Mouse (Mus musculus): ENCODE measurements around the gene Tubb4a. TPM values are rescaled to one million over a fixed set of nuclear protein-coding genes. Genes with fewer than 3 reads are reported as not detected.
A peak's percentile ranks its signal among the peaks of the same experiment; 100 is the strongest.
"Not testable (repeated sequence)": the region's sequence is repeated elsewhere in the genome, so short reads cannot be mapped to it uniquely, and the experiment has no call there.

Tubb4a gene
- polyA plus RNA-seq, 1 experiment from 2014 or later = 14.7 TPM

- no peaks in the 10 kb centered on the region for H3K36me3 ChIP-seq
- H3K27me3 ChIP-seq (ENCODE audit: insufficient read depth, poor library complexity, severe bottlenecking) = peaks cover 71% of the 10 kb centered on the region
- WGBS = 1% methylated on average over 22 of the region's 22 CpGs
- no peak overlapping the region for H3K27ac ChIP-seq
- peak overlapping the region; percentile 51 for H3K4me3 ChIP-seq
- DNase-seq (ENCODE audit: low spot score) = no peak
- peaks cover 35% of the 10 kb centered on the region for H3K4me1 ChIP-seq
- H3K9me3 ChIP-seq = no peaks in the 10 kb centered on the region
These were observed 25.0 kb downstream of the Tubb4a start for GRCm38 (mm10) chr17:57062548-57062947.

DNA sequence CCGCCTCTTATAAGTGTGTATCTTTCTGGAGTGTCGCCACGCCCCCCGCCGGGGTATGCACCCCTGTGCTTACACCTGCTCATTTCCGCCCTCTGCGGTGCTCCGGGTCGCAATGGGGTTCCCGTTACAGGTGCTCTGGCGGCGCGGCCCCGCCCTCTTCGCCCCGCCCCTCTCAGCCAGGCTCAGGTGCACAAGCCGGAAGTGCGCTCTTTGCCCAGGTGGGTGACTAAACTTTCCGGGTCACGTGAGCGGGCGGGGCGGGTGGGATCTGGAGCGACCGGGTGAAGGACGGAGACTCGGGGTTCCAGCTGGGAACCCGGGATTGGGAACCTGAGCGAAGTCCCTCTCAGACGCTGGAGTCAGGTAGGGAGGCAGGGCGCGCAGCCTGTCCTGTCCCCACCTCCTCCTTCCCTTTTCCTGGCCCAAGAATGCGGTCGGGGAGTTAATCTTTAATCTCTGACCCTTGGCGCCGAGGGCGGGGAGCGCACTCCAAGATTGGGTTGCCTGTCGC is 25.5 kb downstream of the Tubb4a start:
- no peak for DNase-seq (ENCODE audit: low spot score)
- under 1% methylated on average over 39 of the region's 39 CpGs for WGBS
- peaks cover 35% of the 10 kb centered on the region for H3K4me1 ChIP-seq
- H3K27me3 ChIP-seq (ENCODE audit: insufficient read depth, poor library complexity, severe bottlenecking) = peaks cover 67% of the 10 kb centered on the region
- no peak overlapping the region for H3K27ac ChIP-seq
- peaks cover 3% of the 10 kb centered on the region for H3K36me3 ChIP-seq
- H3K4me3 ChIP-seq = peak overlapping the region; percentile 51
- no peaks in the 10 kb centered on the region for H3K9me3 ChIP-seq

DNA sequence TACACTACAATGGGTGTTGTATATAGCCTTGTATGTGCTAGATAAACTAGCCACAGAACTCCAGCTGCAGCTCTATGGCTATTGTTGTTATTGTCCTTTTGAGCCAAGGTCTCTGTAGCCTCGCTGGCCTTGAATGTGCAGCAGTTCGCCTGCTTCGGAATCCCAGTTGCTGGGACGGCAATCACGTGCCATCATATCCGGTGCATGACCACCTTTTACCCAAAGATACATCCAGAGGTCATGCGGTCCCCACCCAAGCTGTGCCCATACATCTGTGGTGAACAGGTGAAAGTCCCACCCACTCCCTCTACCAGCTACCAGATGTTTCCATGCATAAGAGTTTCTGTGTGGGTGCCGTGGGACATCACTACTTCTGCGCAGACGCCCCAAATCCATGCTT is 26.5 kb downstream of the Tubb4a start:
- H3K27ac ChIP-seq = no peak overlapping the region
- peaks cover 9% of the 10 kb centered on the region for H3K36me3 ChIP-seq
- H3K4me3 ChIP-seq = peak overlapping the region; percentile 88; the same call in 1 of the 2 replicates
- H3K27me3 ChIP-seq (ENCODE audit: insufficient read depth, poor library complexity, severe bottlenecking) = peaks cover 58% of the 10 kb centered on the region
- 45% methylated on average over 10 of the region's 10 CpGs for WGBS
- no peaks in the 10 kb centered on the region for H3K9me3 ChIP-seq
- H3K4me1 ChIP-seq = peaks cover 35% of the 10 kb centered on the region
- DNase-seq (ENCODE audit: low spot score) = no peak

DNA sequence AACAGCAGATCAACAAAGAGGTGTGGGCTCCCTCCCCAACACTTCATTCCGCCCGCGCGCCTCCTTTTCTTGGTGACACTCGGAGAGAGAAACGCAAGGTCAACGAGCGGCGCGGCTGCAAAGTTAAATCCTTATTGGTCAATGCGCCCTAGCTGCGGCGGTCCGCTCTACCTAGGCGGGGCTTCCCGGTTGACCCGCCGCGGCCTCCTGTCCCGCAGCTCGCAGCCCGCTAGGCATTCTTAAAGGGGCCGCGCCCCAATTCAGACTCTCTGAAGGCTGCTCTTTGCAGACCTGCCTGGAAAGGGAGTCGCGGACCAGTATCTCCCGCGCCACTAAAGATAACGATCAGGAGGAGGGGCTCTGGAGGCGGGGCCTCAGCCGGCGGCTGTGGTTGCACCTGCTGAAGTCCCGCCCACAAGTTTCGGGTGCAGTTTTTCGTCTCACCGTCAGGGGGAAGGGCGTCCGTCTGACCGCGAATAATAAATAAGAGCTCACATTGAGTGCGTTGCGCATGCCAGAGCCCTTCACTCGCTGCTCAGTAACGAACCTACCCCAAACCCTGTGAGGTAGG is 27.3 kb downstream of the Tubb4a start:
- H3K27ac ChIP-seq = peak overlapping the region; percentile 88
- peaks cover 52% of the 10 kb centered on the region for H3K27me3 ChIP-seq (ENCODE audit: insufficient read depth, poor library complexity, severe bottlenecking)
- H3K36me3 ChIP-seq = peaks cover 11% of the 10 kb centered on the region

DNA sequence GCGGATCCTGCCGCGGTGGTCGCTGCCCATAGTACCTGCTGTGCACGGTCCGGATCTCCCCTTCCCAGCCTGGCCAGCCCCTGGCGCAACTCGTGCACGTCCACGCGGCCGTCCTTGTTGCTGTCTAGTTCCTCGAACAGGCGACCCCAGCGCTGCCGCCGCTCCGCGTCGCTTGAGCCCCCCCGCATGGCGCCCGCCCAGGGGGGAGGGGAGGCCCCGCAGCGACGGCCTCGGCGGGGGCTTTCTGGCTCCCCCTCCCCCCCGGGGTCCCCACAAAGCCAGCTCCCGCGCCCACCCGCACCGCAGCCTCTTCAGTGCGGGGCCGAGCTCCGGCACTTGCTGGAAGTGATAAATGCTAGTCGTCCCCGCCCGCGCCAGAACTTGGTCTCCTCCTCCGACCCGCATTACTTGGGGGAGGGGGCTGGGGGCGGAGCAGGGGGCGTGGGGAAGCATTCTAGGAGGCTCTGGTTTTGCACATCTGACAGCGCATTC is 28.1 kb downstream of the Tubb4a start, which contains the start of gene Slc25a23:
TSS of gene Slc25a23 (minus strand) at position 378 of the 492 bp plus-strand sequence.
- Histone ChIP-seq H3K27me3 (ENCODE audit: insufficient read depth, poor library complexity, severe bottlenecking) (peaks cover 44% of the 10 kb centered on the region), H3K9me3 (no peaks in the 10 kb centered on the region), H3K27ac (peak within 1 kb of the TSS; percentile 88), H3K36me3 (peaks cover 18% of the 10 kb centered on the region), H3K4me1 (peaks cover 35% of the 10 kb centered on the region), H3K4me3 (peak within 1 kb of the TSS; percentile 88)
- DNase-seq (ENCODE audit: low spot score) = peak; percentile 93
- under 1% methylated on average over 33 of the region's 45 CpGs for WGBS

More for the DNA sequence above, 27.3 kb downstream of the Tubb4a start:
- Histone ChIP-seq H3K4me3 (peak overlapping the region; percentile 88), H3K9me3 (no peaks in the 10 kb centered on the region), H3K4me1 (peaks cover 35% of the 10 kb centered on the region)
- peak; percentile 97 for DNase-seq (ENCODE audit: low spot score)
- WGBS = under 1% methylated on average over 44 of the region's 44 CpGs

- WGBS = 1% methylated on average over 20 of the region's 22 CpGs
- peak within 1 kb of the TSS; percentile 88 for H3K4me3 ChIP-seq
- H3K9me3 ChIP-seq = no peaks in the 10 kb centered on the region
- peaks cover 21% of the 10 kb centered on the region for H3K36me3 ChIP-seq
- peak within 1 kb of the TSS; percentile 88 for H3K27ac ChIP-seq
- peaks cover 35% of the 10 kb centered on the region for H3K4me1 ChIP-seq
- peaks cover 39% of the 10 kb centered on the region for H3K27me3 ChIP-seq (ENCODE audit: insufficient read depth, poor library complexity, severe bottlenecking)
- no peak for DNase-seq (ENCODE audit: low spot score)
These were observed 28.6 kb downstream of the Tubb4a start, which contains the start of gene Crb3 for GRCm38 (mm10) chr17:57058891-57059485. Gene Crb3, plus strand, starts transcription at chr17:57059105.

GRCm38 (mm10) chr17:57056246-57056645 is 31.3 kb downstream of the Tubb4a start:
- H3K27me3 ChIP-seq (ENCODE audit: insufficient read depth, poor library complexity, severe bottlenecking) = peaks cover 13% of the 10 kb centered on the region
- DNase-seq (ENCODE audit: low spot score) = no peak
- no peaks in the 10 kb centered on the region for H3K9me3 ChIP-seq
- WGBS = 76% methylated on average over 3 of the region's 3 CpGs
- no peak overlapping the region for H3K27ac ChIP-seq
- no peak overlapping the region for H3K4me3 ChIP-seq
- peaks cover 25% of the 10 kb centered on the region for H3K4me1 ChIP-seq
- H3K36me3 ChIP-seq = peaks cover 44% of the 10 kb centered on the region

DNA sequence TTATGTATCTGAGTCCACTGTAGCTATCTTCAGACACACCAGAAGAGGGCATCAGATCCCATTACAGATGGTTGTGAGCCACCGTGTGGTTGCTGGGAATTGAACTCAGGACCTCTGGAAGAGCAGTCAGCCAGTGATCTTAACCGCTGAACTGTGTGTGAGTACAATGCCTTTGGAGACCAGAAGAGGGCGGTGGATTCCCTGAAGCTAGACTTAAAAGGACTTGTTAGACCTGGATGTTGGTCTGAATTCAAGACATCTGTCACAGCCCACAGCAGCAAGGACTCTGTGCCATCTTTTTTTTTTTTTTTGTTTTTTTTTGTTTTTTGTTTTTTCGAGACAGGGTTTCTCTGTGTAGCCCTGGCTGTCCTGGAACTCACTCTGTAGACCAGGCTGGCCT is 35.9 kb downstream of the Tubb4a start:
- not testable (repeated sequence) for H3K9me3 ChIP-seq; DNase-seq (ENCODE audit: low spot score)

GRCm38 (mm10) chr17:57048816-57049215 is 38.8 kb downstream of the Tubb4a start:
- Histone ChIP-seq H3K9me3 (no peaks in the 10 kb centered on the region), H3K4me1 (peaks cover 3% of the 10 kb centered on the region; the same call in 1 of the 2 replicates), H3K27me3 (ENCODE audit: insufficient read depth, poor library complexity, severe bottlenecking) (no peaks in the 10 kb centered on the region), H3K36me3 (peaks cover 35% of the 10 kb centered on the region), H3K27ac (no peak overlapping the region), H3K4me3 (no peak overlapping the region)
- WGBS = 88% methylated on average over 3 of the region's 3 CpGs
- DNase-seq (ENCODE audit: low spot score) = no peak

More for the DNA sequence above, 35.9 kb downstream of the Tubb4a start:
- not testable (repeated sequence) for H3K27ac ChIP-seq; H3K4me1 ChIP-seq; H3K4me3 ChIP-seq; H3K27me3 ChIP-seq (ENCODE audit: insufficient read depth, poor library complexity, severe bottlenecking)
- 73% methylated on average over 4 of the region's 4 CpGs for WGBS
- H3K36me3 ChIP-seq = peaks cover 47% of the 10 kb centered on the region

GRCm38 (mm10) chr17:57047406-57047805 is 40.2 kb downstream of the Tubb4a start:
- no peak overlapping the region for H3K27ac ChIP-seq
- 24% methylated on average over 5 of the region's 5 CpGs for WGBS
- no peaks in the 10 kb centered on the region for H3K9me3 ChIP-seq
- H3K4me3 ChIP-seq = no peak overlapping the region
- H3K4me1 ChIP-seq = peaks cover 8% of the 10 kb centered on the region
- H3K27me3 ChIP-seq (ENCODE audit: insufficient read depth, poor library complexity, severe bottlenecking) = no peaks in the 10 kb centered on the region
- no peak for DNase-seq (ENCODE audit: low spot score)
- H3K36me3 ChIP-seq = peaks cover 21% of the 10 kb centered on the region

DNA sequence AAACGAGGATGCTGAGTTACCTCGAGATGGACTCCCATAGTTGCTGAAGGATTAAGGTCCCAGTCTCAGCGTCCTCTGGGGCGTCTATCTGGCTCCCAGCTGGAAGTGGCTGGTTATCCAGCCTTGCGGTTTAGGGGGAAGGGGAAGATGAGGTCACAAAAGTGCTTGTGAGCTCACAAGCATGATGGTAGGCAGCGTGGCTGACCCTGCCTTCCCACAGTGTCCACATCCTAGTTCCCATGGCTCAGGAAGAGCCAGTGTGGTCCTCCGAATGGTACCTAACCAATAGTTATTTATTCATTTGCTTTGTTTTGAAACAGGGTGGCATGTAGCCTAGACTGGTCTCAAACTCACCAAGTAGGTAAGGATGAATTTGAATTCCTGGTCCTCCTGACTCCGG is 46.0 kb downstream of the Tubb4a start, which contains the start of gene Slc25a41:
TSS of gene Slc25a41 (minus strand) at position 101 of the 400 bp plus-strand sequence.
- H3K36me3 ChIP-seq = 0 out of 2 replicates have a peak, but pooled peaks cover 6% of the 10 kb centered on the region
- H3K9me3 ChIP-seq = no peaks in the 10 kb centered on the region
- no peak within 1 kb of the TSS for H3K27ac ChIP-seq
- WGBS = 62% methylated on average over 8 of the region's 8 CpGs
- H3K27me3 ChIP-seq (ENCODE audit: insufficient read depth, poor library complexity, severe bottlenecking) = peaks cover 29% of the 10 kb centered on the region
- H3K4me3 ChIP-seq = no peak within 1 kb of the TSS
- H3K4me1 ChIP-seq = peaks cover 11% of the 10 kb centered on the region
- no peak for DNase-seq (ENCODE audit: low spot score)

- 31% methylated on average over 8 of the region's 8 CpGs for WGBS
- H3K27ac ChIP-seq = no peak overlapping the region
- peaks cover 29% of the 10 kb centered on the region for H3K27me3 ChIP-seq (ENCODE audit: insufficient read depth, poor library complexity, severe bottlenecking)
- H3K4me1 ChIP-seq = peaks cover 11% of the 10 kb centered on the region
- no peaks in the 10 kb centered on the region for H3K36me3 ChIP-seq
- no peak overlapping the region for H3K4me3 ChIP-seq
- no peak for DNase-seq (ENCODE audit: low spot score)
- H3K9me3 ChIP-seq = no peaks in the 10 kb centered on the region
These were observed 48.6 kb downstream of the Tubb4a start for GRCm38 (mm10) chr17:57038978-57039377.

DNA sequence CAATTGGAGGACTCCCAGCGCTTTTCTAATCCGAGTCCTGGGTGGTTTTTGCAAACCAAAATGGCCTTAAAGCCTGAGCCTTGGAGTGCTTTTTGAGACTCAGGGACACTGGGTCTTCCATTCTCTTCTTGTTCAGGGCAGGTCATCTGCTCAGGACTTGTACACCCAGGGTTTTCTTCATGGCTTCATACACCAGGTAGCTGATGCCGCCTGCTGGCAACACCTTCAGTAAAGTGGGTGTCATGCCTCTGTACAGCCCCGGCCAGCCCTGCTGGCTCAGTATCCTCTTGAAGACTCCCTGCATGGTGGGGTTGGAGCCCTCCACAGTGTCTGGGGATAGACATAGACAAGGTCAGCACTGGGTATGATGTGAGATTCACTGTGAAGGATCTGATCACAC is 54.7 kb downstream of the Tubb4a start:
- H3K4me3 ChIP-seq = peak overlapping the region; percentile 92; the same call in 1 of the 2 replicates

More for the DNA sequence above, 54.7 kb downstream of the Tubb4a start:
- no peak for DNase-seq (ENCODE audit: low spot score)
- Histone ChIP-seq H3K36me3 (peaks cover 15% of the 10 kb centered on the region), H3K9me3 (no peaks in the 10 kb centered on the region), H3K27me3 (ENCODE audit: insufficient read depth, poor library complexity, severe bottlenecking) (peaks cover 13% of the 10 kb centered on the region), H3K27ac (0 out of 2 replicates have a peak overlapping the region, but pooled peaks have one; percentile 91), H3K4me1 (peaks cover 18% of the 10 kb centered on the region)
- 88% methylated on average over 4 of the region's 4 CpGs for WGBS

All from heart, embryonic 10.5 days (tissue).